Mouse (Mus musculus): Measurements from ENCODE around the gene Socs3.

DNA sequence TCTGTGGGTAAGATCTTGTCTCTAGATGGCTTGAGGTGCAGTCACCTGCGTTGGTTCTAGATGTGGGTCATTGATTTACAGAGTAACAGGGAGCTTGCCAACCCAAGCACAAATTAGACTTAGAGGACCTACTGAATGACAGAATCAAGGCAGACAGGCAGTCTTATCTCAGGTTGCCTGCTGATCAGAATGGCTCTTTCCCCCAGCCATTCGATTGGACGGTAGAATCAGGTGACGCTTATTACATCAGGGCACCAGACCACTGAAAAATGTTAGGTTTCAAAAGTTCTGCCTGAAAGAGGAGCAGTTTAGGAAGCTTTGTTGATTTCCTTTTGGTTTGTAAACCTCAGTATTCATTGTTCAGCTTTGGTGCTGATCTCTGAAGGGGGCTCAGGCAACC is 18.1 kb upstream of the Socs3 start:
- no peak for TF ChIP-seq CTCF (conservative IDR thresholded peaks at IDR 0.05; ENCODE audit: low read length)
- TF ChIP-seq POU5F1 (IDR thresholded peaks at IDR 0.05; ENCODE audit: borderline replicate concordance, low read length): no peak
- no peak for TF ChIP-seq NANOG (IDR thresholded peaks at IDR 0.05; ENCODE audit: borderline replicate concordance, low read length)
